Mouse (Mus musculus): ENCODE measurements around the gene Nkpd1.
A peak's percentile ranks its signal among the peaks of the same experiment; 100 is the strongest.
"Not testable (repeated sequence)": the region's sequence is repeated elsewhere in the genome, so short reads cannot be mapped to it uniquely, and the experiment has no call there.

The Nkpd1 gene

DNA sequence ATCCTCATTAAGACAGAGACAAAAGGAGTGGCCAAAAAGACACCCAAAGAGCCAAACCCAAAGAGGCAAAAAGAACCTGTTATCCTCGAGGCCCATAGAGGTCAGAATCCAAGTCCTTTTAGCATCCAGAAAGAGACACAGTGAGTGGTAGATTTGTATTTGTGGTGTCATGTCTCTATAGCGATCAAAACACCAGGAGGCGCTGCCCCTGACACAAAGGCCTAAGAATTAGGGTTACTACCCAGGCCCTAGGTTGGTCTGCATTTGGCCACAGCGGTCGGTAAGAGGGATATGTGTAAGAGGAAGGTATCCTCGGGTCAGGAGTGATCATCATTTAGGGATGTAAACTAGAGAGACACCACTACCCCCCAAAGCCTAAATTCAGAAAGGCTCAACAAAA, 11.3 kb upstream of the Nkpd1 start:
- no peak for DNase-seq (ENCODE audit: low spot score in 2 of 2)

GRCm38 (mm10) chr7:19506969-19507611, 10.5 kb upstream of the Nkpd1 start:
- no peak for DNase-seq (ENCODE audit: low spot score in 2 of 2)

DNA sequence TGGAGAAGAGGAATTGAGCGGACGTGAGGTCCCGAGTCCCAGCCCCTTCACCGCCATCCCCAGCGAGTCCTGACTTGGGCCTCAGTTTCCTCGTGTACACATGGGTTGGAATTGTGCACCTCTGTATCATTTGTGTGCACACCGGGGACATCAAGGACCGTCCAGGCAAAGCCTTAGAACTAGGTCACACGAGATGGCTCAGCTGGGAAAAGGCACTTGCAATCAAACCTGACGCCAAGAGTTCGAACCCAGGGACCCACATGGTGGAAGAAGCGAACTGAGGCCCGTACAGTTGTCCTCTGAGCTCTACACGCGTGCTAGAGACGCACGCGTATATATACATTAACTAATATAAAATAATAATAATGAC, 10.0 kb upstream of the Nkpd1 start:
- DNase-seq (ENCODE audit: low spot score in 2 of 2) = no peak

DNA sequence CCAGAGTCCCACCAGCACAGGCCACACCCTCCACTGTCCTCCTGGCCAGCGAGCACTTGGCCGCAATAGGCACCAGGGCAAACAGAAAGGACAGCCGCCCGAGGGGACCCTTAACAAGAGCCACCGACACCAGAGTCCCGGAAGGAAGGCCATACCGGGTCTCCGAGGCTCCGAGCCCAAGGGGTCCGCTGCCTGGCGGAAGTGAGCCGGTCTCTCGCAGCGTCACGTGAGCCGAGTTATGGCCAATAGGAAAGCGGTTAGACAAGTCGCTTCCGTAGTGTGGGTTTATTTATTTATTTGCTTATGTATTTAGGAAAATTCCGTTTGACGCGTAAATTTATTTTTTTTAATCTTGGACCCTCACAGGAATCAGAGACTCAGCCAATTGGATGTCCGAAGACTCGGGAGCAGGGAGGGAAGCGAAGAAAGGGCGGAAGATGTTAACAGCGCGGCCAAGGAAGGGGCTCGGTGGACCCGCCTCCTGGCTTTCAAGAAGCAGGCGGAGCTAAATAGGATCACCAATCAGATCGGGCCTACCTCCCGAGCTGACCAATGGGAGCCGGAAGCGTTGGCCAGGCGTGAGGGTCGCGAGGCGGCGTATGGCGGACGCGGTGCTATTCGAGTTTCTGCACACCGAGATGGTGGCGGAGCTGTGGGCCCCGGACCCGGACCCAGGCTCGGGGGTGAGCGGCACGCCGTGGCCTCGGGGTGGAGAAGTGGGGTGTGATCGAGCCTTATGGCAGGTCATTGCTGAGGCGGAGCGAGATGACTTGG, 9.3 kb upstream of the Nkpd1 start, which contains the start of the genes Bloc1s3 and Trappc6a:
Bloc1s3 (minus strand) TSS at position 218 of the 774 bp plus-strand sequence.
Trappc6a (plus strand) TSS at position 246 of the 774 bp plus-strand sequence.
- DNase-seq (ENCODE audit: low spot score in 2 of 2) = peak; percentile 92 to 93

- no peak for DNase-seq (ENCODE audit: low spot score in 2 of 2)
Measured at GRCm38 (mm10) chr7:19508924-19509568, 8.6 kb upstream of the Nkpd1 start.

DNA sequence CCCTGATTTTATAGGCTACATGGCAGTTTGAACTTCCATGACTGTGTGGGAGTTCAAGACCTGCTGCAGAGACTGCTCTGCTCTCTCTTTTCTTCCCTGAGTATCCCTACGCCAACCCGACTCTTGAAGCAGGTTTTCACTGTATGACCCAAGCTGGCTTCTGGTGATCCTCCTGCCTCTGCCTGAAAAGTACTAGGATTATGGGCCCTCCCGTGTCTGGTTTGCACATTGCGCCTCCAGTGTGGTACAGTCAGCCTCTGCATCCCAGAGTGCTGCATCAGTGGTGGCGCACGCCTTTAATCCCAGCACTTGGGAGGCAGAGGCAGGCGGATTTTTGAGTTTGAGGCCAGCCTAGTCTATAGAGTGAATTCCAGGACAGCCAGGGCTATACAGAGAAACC, 7.9 kb upstream of the Nkpd1 start:
- no peak for DNase-seq (ENCODE audit: low spot score in 2 of 2)

GRCm38 (mm10) chr7:19511934-19512333, 5.7 kb upstream of the Nkpd1 start:
- not testable (repeated sequence) for DNase-seq (ENCODE audit: low spot score in 2 of 2)

GRCm38 (mm10) chr7:19512353-19512752, 5.3 kb upstream of the Nkpd1 start:
- no peak for DNase-seq (ENCODE audit: low spot score in 2 of 2)

DNA sequence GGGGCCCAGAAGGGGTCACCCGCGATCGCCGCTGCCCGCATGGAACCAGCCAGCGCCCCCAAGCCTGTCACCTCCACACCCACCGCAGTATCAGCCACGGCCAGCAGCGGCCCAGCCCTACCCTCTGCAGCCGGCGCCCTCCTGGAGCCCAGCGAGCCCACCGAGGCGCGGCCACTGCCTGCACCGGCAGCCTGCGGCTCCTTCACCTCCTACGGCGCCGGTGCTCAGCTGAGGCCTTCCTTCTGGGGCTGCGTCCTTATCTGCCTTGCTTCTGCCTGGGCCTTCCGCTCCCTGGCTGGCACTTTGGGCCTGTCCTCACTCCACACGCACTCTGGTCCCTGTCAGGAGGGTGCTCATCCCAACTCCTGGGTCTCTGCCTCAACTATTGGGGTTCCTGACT, 2.4 kb downstream of the Nkpd1 start:
- no peak for DNase-seq (ENCODE audit: low spot score in 2 of 2)

GRCm38 (mm10) chr7:19523017-19523756, 5.5 kb downstream of the Nkpd1 start:
- DNase-seq (ENCODE audit: low spot score in 2 of 2) = no peak

DNA sequence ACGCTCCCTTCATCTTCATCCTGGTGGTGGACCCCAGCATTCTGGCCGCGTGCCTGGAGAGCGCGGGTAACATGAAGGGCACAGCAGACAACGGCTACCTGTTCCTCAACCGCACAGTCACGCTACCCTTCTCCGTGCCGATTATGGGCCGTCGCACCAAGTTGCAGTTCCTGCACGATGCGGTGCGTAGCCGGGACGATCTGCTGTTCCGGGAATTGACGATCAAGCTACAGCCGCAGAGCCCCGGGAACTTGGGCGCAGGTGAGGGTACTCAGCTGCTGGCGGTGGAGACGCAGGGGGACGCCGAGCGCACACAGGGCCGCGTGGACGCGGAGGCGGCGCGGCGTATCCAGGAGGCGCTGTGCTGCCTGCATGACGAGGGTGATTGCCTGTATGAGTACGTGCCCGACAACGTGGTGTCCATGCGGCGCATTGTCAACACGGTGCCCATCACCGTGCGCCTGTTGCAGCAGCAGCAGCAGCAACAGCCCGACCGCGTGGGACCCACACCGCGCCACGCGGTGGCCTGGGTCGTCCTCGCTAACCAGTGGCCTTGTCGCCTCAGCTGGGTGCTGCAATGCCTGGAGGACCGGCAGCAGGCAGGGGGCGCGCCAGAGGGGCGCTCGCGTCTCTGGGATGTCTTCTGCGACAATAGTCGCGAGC, 6.2 kb downstream of the Nkpd1 start:
- DNase-seq (ENCODE audit: low spot score in 2 of 2) = peak; percentile 40 to 42

DNA sequence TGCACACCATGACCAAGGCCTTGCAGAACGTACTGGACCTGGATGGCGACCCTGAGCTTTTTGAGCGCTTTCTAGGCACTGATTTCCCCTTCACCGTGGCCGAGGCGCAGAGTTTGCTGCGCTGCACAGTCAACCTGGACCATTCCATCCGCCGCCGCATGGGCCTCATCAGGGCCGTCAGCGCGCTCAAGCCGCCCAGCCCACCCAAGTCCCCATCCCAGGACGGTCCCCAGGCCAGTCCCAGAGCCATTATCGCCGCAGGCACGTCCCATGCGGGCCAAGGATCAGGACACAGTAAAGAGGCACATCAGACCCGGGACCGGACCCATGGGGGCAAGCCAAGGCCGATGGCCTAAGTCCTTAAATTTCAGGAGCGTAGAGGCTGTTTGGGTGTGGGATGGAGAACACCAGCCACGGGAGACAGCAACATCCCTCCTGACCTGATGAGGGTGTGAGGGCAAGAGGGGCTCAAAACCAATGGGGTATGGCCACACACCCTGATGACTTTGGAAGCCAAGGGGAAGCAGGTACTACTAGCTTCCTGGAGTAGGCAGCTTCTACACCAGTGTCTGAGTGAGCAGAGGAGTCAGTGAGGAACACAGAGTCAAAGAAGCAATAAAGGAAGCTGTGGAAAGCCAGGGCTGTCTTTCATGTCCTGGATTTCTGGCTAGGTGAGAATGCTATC, 6.9 kb downstream of the Nkpd1 start:
- DNase-seq (ENCODE audit: low spot score in 2 of 2) = no peak

DNA sequence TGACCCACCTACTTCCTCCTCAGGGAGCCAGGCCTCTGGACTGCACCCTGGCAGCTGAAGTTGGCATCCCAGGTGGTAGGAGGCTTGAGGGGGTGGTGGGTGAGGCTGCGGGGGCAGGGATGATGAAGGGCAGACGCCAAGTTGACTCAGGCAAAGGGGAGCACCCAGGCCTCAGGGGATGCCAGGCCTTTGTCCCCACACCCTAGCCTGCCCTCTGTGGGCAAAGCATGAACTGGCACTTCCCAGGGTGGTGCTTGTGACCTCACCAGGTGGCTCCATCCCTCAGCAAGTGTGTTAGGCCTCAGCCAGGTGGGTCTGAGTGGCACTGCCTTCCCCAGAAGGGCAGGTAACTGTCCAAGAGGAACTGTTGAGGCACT, 7.5 kb downstream of the Nkpd1 start:
- DNase-seq (ENCODE audit: low spot score in 2 of 2) = no peak

GRCm38 (mm10) chr7:19531077-19531476, 13.4 kb downstream of the Nkpd1 start:
- DNase-seq (ENCODE audit: low spot score in 2 of 2) = no peak

DNA sequence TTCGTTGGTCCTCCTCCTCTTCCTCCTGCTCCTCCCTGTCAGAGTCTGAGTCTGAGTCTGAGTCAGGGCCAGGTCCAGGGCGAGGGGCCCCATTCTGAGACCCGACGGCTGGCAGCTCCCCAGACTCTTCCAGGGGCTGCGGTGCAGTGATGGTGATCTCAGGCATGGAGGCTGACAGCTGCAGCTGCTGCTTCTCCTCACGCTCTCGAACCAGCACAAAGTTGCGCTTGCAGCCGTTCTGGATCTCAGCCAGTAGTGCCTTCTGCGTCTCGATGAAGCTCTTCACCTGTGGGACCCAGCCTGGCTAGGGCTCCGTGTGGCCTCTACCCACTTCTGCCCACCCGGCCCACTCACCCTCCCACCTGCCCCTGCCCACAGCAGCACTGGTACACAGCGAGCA, 14.6 kb downstream of the Nkpd1 start:
- DNase-seq (ENCODE audit: low spot score in 2 of 2) = no peak

DNA sequence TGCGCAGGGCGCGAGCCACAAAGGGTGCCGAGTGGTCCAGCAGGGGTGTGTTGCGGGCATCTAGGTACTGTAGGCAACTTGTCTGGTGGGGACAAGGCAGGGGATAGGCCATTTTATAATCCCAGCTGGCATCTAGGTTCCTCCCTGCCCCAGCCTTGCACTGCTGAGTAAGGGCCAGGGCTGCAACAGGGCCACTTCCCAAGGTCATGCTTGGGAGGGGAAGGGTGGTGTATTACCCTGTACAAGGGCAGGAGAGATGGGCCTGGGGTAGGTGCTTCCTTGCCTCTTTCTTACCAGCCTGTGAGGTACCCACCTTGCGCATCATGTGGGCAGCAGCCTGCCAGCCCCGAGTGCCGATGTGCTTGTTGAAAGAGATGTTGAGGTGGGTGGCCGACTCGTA, 17.0 kb downstream of the Nkpd1 start:
- DNase-seq (ENCODE audit: low spot score in 2 of 2) = no peak

GRCm38 (mm10) chr7:19540771-19541566, 23.3 kb downstream of the Nkpd1 start:
- no peak for DNase-seq (ENCODE audit: low spot score in 2 of 2)

- DNase-seq (ENCODE audit: low spot score in 2 of 2) = no peak
Measured at GRCm38 (mm10) chr7:19541681-19542154, 24.1 kb downstream of the Nkpd1 start.

DNA sequence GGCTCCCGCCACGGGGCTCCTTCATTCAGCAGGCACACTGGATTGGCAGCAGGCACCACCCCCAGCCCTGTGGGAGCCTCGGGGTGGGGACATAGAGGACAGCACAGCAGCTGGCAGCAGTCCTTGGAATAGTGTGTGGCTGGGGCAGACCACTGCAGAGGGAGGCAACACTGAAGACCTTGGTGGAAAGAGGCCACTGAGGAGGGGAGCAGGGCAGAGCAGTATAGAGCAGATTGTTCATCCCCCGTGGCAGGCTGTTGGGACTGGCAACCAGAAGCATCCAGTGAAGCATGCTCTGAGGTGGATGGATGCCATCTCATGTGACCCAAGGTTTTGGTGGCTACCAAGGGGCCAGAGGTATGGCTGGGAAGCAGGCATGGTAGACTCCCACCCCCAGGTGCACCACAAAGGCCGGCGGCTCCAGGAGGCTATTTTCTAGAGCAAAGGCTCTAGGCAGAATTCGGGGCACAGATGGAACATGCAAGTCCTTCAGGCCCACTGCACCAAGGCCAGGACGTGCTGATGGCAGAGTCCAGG, 24.6 kb downstream of the Nkpd1 start:
- DNase-seq (ENCODE audit: low spot score in 2 of 2) = no peak

GRCm38 (mm10) chr7:19543584-19543983, 25.9 kb downstream of the Nkpd1 start:
- DNase-seq (ENCODE audit: low spot score in 2 of 2) = no peak

Data from frontal cortex, postnatal 25 days (tissue).